Mouse (Mus musculus): ENCODE measurements around the gene Klk8. TPM values are rescaled to one million over a fixed set of nuclear protein-coding genes. Genes with fewer than 3 reads are reported as not detected.

The Klk8 gene
- polyA plus RNA-seq, 1 experiment from 2014 or later = 25.8 TPM

DNA sequence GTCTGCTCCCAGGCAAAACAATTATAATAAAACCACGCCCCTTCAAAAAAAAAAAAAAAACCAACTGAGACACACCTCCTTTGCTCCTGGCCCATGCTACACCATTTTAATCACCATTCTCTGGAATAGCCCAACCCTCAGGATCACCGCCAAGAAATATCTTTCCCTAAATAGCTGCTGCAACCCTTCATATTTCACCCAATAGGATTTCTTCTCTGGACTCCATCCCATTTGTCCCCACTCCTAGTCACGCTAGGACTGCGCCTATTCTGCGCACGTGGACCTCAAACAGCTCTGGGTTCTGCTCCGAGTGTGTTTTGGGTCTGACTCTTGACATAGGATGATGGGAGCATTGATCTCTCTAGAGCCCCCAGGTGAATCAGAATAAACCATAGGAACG, 1.0 kb upstream of the Klk8 start:
- ATAC-seq (ENCODE audit: extremely low read depth, insufficient number of reproducible peaks, low FRiP score, low TSS enrichment) = no peak
- H3K4me3 ChIP-seq = peak overlapping the region; percentile 59
- no peaks in the 10 kb centered on the region for H3K9me3 ChIP-seq
- no peaks in the 10 kb centered on the region for H3K36me3 ChIP-seq
- peaks cover 17% of the 10 kb centered on the region for H3K4me1 ChIP-seq
- 6% methylated on average over 8 of the region's 8 CpGs for WGBS
- peak overlapping the region; percentile 76 for H3K9ac ChIP-seq
- H3K27me3 ChIP-seq (replicated peaks) = peaks cover 50% of the 10 kb centered on the region
- peak overlapping the region; percentile 83 for H3K4me2 ChIP-seq
- no peak overlapping the region for H3K27ac ChIP-seq (replicated peaks)

- H3K4me2 ChIP-seq = peak overlapping the region; percentile 83
- peaks cover 17% of the 10 kb centered on the region for H3K4me1 ChIP-seq
- peak; percentile 44; the same call in 1 of the 2 replicates for ATAC-seq (ENCODE audit: extremely low read depth, insufficient number of reproducible peaks, low FRiP score, low TSS enrichment)
- peak overlapping the region; percentile 76; the same call in 1 of the 2 replicates for H3K9ac ChIP-seq
- H3K27me3 ChIP-seq (replicated peaks) = peaks cover 50% of the 10 kb centered on the region
- H3K9me3 ChIP-seq = no peaks in the 10 kb centered on the region
- peak overlapping the region; percentile 59 for H3K4me3 ChIP-seq
- H3K27ac ChIP-seq (replicated peaks) = no peak overlapping the region
- no peaks in the 10 kb centered on the region; the same call in 1 of the 2 replicates for H3K36me3 ChIP-seq
- 32% methylated on average over 13 of the region's 13 CpGs for WGBS
These were observed 576 bp downstream of the Klk8 start for GRCm38 (mm10) chr7:43797844-43798462.

DNA sequence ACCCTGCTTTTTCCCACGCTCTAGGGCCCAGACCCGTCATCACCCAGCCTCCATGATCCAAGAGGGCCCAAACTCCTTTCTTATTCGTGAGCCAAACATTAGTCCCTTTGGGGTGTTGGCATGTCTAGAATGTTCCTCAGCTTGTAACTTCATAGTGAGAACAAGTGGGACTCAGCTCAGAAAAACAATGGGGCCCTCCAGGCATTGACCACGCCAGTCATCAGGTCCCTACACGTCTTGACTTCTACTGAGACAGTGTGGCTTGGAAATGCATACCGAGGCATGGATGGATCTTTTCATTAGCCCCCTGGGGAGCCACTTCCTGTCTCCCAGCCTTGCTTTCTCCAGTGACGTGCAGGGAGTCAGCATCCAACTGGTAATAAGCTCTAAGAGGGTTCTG, 2.5 kb downstream of the Klk8 start:
- peaks cover 43% of the 10 kb centered on the region for H3K27me3 ChIP-seq (replicated peaks)
- no peak for ATAC-seq (ENCODE audit: extremely low read depth, insufficient number of reproducible peaks, low FRiP score, low TSS enrichment)
- H3K36me3 ChIP-seq = no peaks in the 10 kb centered on the region; the same call in 1 of the 2 replicates
- H3K9ac ChIP-seq = no peak overlapping the region
- H3K4me3 ChIP-seq = no peak overlapping the region
- no peak overlapping the region for H3K4me2 ChIP-seq
- H3K4me1 ChIP-seq = peaks cover 17% of the 10 kb centered on the region
- H3K27ac ChIP-seq (replicated peaks) = no peak overlapping the region
- WGBS = 63% methylated on average over 7 of the region's 7 CpGs
- no peaks in the 10 kb centered on the region for H3K9me3 ChIP-seq

DNA sequence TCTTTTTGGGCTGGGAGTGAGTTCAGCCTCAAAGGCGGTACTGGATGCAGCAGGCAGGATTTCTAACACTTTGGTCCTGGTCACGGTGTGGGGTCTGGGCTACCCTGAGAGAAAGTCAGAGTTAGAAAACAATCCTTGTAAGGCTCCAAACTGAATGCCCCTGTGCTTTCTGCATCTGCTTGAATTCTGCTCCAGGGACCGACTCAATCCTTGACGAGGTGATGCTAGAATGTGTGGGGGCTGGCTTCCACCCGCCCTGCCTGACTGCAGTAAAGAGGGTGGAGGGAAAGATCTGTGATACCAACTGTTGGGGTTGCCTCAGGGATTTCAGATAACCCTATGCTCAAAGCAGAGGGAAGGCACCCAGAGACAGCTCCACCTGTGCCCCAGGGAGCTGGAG, 13.6 kb downstream of the Klk8 start, which contains the start of gene Klk7:
Gene Klk7, plus strand, starts transcription at position 301 of the 400 bp plus-strand sequence.
- no peak within 1 kb of the TSS for H3K27ac ChIP-seq (replicated peaks)
- peaks cover 9% of the 10 kb centered on the region for H3K27me3 ChIP-seq (replicated peaks)
- no peaks in the 10 kb centered on the region for H3K36me3 ChIP-seq
- no peak within 1 kb of the TSS for H3K9ac ChIP-seq
- WGBS = 45% methylated on average over 5 of the region's 5 CpGs
- H3K4me2 ChIP-seq = no peak within 1 kb of the TSS
- no peaks in the 10 kb centered on the region for H3K9me3 ChIP-seq
- no peaks in the 10 kb centered on the region for H3K4me1 ChIP-seq
- ATAC-seq (ENCODE audit: extremely low read depth, insufficient number of reproducible peaks, low FRiP score, low TSS enrichment) = no peak
- no peak within 1 kb of the TSS for H3K4me3 ChIP-seq

- Histone ChIP-seq H3K4me3 (no peak overlapping the region), H3K9me3 (no peaks in the 10 kb centered on the region), H3K4me2 (no peak overlapping the region), H3K4me1 (no peaks in the 10 kb centered on the region), H3K36me3 (no peaks in the 10 kb centered on the region), H3K9ac (no peak overlapping the region), H3K27me3 (replicated peaks) (peaks cover 9% of the 10 kb centered on the region), H3K27ac (replicated peaks) (no peak overlapping the region)
- no peak for ATAC-seq (ENCODE audit: extremely low read depth, insufficient number of reproducible peaks, low FRiP score, low TSS enrichment)
- WGBS = 76% methylated on average over 7 of the region's 7 CpGs
These were observed 17.8 kb downstream of the Klk8 start for GRCm38 (mm10) chr7:43815211-43815610.

- no peaks in the 10 kb centered on the region for H3K9me3 ChIP-seq
- H3K36me3 ChIP-seq = no peaks in the 10 kb centered on the region
- H3K4me3 ChIP-seq = no peak overlapping the region
- H3K4me2 ChIP-seq = no peak overlapping the region
- no peaks in the 10 kb centered on the region for H3K4me1 ChIP-seq
- H3K27me3 ChIP-seq (replicated peaks) = peaks cover 9% of the 10 kb centered on the region; the same call in 1 of the 2 replicates
- no peak overlapping the region for H3K27ac ChIP-seq (replicated peaks)
- H3K9ac ChIP-seq = no peak overlapping the region
- ATAC-seq (ENCODE audit: extremely low read depth, insufficient number of reproducible peaks, low FRiP score, low TSS enrichment) = no peak
These were observed 19.4 kb downstream of the Klk8 start for GRCm38 (mm10) chr7:43816746-43817145.

- ATAC-seq (ENCODE audit: extremely low read depth, insufficient number of reproducible peaks, low FRiP score, low TSS enrichment) = no peak
- H3K27me3 ChIP-seq (replicated peaks) = no peaks in the 10 kb centered on the region
- 78% methylated on average over 7 of the region's 7 CpGs for WGBS
- no peak overlapping the region for H3K27ac ChIP-seq (replicated peaks)
- no peaks in the 10 kb centered on the region for H3K9me3 ChIP-seq
- H3K4me1 ChIP-seq = no peaks in the 10 kb centered on the region
- H3K4me2 ChIP-seq = no peak overlapping the region
- no peak overlapping the region for H3K9ac ChIP-seq
- no peak overlapping the region for H3K4me3 ChIP-seq
- no peaks in the 10 kb centered on the region for H3K36me3 ChIP-seq
These were observed 24.2 kb downstream of the Klk8 start for GRCm38 (mm10) chr7:43821581-43821980.

DNA sequence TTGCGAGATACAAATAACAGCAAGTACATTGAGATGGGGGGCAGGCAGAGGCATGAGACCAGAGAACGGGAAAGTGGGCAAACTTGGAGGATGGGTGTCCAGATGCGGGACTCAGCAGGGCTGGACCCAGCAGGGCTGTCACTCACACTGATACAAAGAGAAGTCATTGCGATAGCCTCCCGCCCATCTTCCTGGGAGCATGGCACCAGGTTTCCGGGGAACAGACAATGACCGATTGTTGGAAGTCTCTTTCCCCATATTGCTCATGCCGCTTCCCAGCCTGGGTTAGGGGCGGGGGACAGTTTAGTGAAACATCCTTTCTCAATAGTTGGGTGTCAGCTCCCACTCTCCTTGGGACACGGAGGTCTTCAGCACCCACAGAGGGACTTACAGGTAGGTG, 26.8 kb downstream of the Klk8 start, which contains the start of gene Klk6:
Gene Klk6, plus strand, starts transcription at position 301 of the 400 bp plus-strand sequence.
- 79% methylated on average over 10 of the region's 10 CpGs for WGBS
- H3K4me1 ChIP-seq = no peaks in the 10 kb centered on the region
- H3K4me3 ChIP-seq = no peak within 1 kb of the TSS
- H3K9me3 ChIP-seq = no peaks in the 10 kb centered on the region
- H3K36me3 ChIP-seq = no peaks in the 10 kb centered on the region
- no peak within 1 kb of the TSS for H3K9ac ChIP-seq
- no peak for ATAC-seq (ENCODE audit: extremely low read depth, insufficient number of reproducible peaks, low FRiP score, low TSS enrichment)
- no peak within 1 kb of the TSS for H3K4me2 ChIP-seq
- H3K27me3 ChIP-seq (replicated peaks) = no peaks in the 10 kb centered on the region
- no peak within 1 kb of the TSS for H3K27ac ChIP-seq (replicated peaks)

- H3K4me1 ChIP-seq = no peaks in the 10 kb centered on the region
- 75% methylated on average over 5 of the region's 5 CpGs for WGBS
- no peak overlapping the region for H3K4me3 ChIP-seq
- no peaks in the 10 kb centered on the region for H3K27me3 ChIP-seq (replicated peaks)
- no peak overlapping the region for H3K27ac ChIP-seq (replicated peaks)
- no peak overlapping the region for H3K4me2 ChIP-seq
- no peak for ATAC-seq (ENCODE audit: extremely low read depth, insufficient number of reproducible peaks, low FRiP score, low TSS enrichment)
- no peaks in the 10 kb centered on the region for H3K36me3 ChIP-seq
- no peak overlapping the region for H3K9ac ChIP-seq
- no peaks in the 10 kb centered on the region for H3K9me3 ChIP-seq
These were observed 28.7 kb downstream of the Klk8 start for GRCm38 (mm10) chr7:43826056-43826455.

- Histone ChIP-seq H3K9ac (no peak overlapping the region), H3K36me3 (no peaks in the 10 kb centered on the region), H3K27ac (replicated peaks) (no peak overlapping the region), H3K9me3 (no peaks in the 10 kb centered on the region), H3K27me3 (replicated peaks) (no peaks in the 10 kb centered on the region), H3K4me2 (no peak overlapping the region), H3K4me1 (no peaks in the 10 kb centered on the region), H3K4me3 (no peak overlapping the region)
- 71% methylated on average over 4 of the region's 4 CpGs for WGBS
- ATAC-seq (ENCODE audit: extremely low read depth, insufficient number of reproducible peaks, low FRiP score, low TSS enrichment) = no peak
These were observed 30.3 kb downstream of the Klk8 start for GRCm38 (mm10) chr7:43827706-43828105.

DNA sequence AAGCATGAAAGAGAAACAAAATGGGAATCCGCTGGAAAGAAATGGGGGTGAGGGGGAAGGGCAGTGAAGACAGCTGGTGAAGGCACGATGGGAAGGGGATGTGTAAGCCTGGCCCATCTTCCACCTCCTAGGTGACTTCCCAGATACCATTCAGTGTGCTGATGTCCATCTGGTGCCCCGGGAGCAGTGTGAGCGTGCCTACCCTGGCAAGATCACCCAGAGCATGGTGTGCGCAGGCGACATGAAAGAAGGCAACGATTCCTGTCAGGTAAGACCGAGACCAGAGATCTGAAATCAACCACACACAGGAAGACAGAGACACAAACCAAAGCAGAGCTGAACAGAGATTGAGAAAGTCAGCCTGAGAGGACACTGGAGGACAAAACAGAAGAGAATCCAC, 31.6 kb downstream of the Klk8 start:
- H3K27ac ChIP-seq (replicated peaks) = no peak overlapping the region
- H3K36me3 ChIP-seq = no peaks in the 10 kb centered on the region
- 83% methylated on average over 8 of the region's 8 CpGs for WGBS
- H3K4me1 ChIP-seq = no peaks in the 10 kb centered on the region
- no peaks in the 10 kb centered on the region for H3K27me3 ChIP-seq (replicated peaks)
- H3K4me3 ChIP-seq = no peak overlapping the region
- H3K9me3 ChIP-seq = no peaks in the 10 kb centered on the region
- no peak for ATAC-seq (ENCODE audit: extremely low read depth, insufficient number of reproducible peaks, low FRiP score, low TSS enrichment)
- H3K9ac ChIP-seq = no peak overlapping the region
- no peak overlapping the region for H3K4me2 ChIP-seq

- ATAC-seq (ENCODE audit: extremely low read depth, insufficient number of reproducible peaks, low FRiP score, low TSS enrichment) = no peak
- H3K27me3 ChIP-seq (replicated peaks) = no peaks in the 10 kb centered on the region
- no peaks in the 10 kb centered on the region for H3K36me3 ChIP-seq
- H3K4me1 ChIP-seq = no peaks in the 10 kb centered on the region
- no peak within 1 kb of the TSS for H3K27ac ChIP-seq (replicated peaks)
- no peak within 1 kb of the TSS for H3K9ac ChIP-seq
- peaks cover 3% of the 10 kb centered on the region; the same call in 1 of the 2 replicates for H3K9me3 ChIP-seq
- WGBS = 24% methylated on average over 3 of the region's 3 CpGs
- H3K4me3 ChIP-seq = no peak within 1 kb of the TSS
- no peak within 1 kb of the TSS for H3K4me2 ChIP-seq
These were observed 44.3 kb downstream of the Klk8 start, which contains the start of gene Klk5 for GRCm38 (mm10) chr7:43841701-43842100. TSS of gene Klk5 (plus strand) at chr7:43841971.
